ENCODE assay signal across 8 mouse cellular contexts in genomic region chr11:120304886-120305534, GRCm38 (mm10). TPM values are rescaled to one million over a fixed set of nuclear protein-coding genes. Genes with fewer than 3 reads are reported as not detected.
DNase-seq lines count a peak whose midpoint lies in the region; ATAC-seq and TF ChIP-seq lines count a peak whose summit lies in the region.

No protein-coding gene starts in this region.

- H3K27ac ChIP-seq in forebrain, embryonic 10.5 days: peak overlapping the region; percentile 95
- peak overlapping the region; percentile 85 for H3K27ac ChIP-seq in heart, embryonic 15.5 days
- H3K27ac ChIP-seq in liver, embryonic 15.5 days (replicated peaks): peak overlapping the region; percentile 87
- peak overlapping the region; percentile 80 for H3K27ac ChIP-seq in neural tube, embryonic 11.5 days (ENCODE audit: low read depth, low read length)
- H3K27ac ChIP-seq in stomach, embryonic 16.5 days (ENCODE audit: low read length): peak overlapping the region; percentile 75

- under 1% methylated on average over 51 of the region's 53 CpGs for whole genome bisulfite sequencing in forebrain, embryonic 10.5 days
- under 1% methylated on average over 53 of the region's 53 CpGs for WGBS in heart, embryonic 15.5 days
- 3% methylated on average over 52 of the region's 53 CpGs for WGBS in liver, embryonic 15.5 days (ENCODE audit: insufficient replicate concordance)
- 0% methylated on average over 52 of the region's 53 CpGs for WGBS in neural tube, embryonic 11.5 days
- under 1% methylated on average over 53 of the region's 53 CpGs for WGBS in stomach, embryonic 16.5 days

- H3K4me1 ChIP-seq in E14TG2a.4 (replicated peaks; ENCODE audit: low read depth, low read length): peaks cover 52% of the 10 kb centered on the region
- peaks cover 57% of the 10 kb centered on the region for H3K4me1 ChIP-seq in forebrain, embryonic 10.5 days
- H3K4me1 ChIP-seq in heart, embryonic 15.5 days (replicated peaks): peaks cover 37% of the 10 kb centered on the region
- H3K4me1 ChIP-seq in liver, embryonic 15.5 days (replicated peaks): peaks cover 84% of the 10 kb centered on the region
- peaks cover 34% of the 10 kb centered on the region for H3K4me1 ChIP-seq in neural tube, embryonic 11.5 days (ENCODE audit: control insufficient read depth, insufficient read depth, low read length)
- peaks cover 36% of the 10 kb centered on the region for H3K4me1 ChIP-seq in stomach, embryonic 16.5 days (ENCODE audit: control insufficient read depth, insufficient read depth, low read length)

- peak; percentile 94 for DNase-seq in c-Kit-positive CD71-negative TER-119-negative erythroid progenitor cells, embryonic 14.5 days (ENCODE audit: low read depth)
- peak; percentile 99 for DNase-seq in forebrain, embryonic 10.5 days (ENCODE audit: extremely low spot score, low spot score)
- peak; percentile 95 for DNase-seq in kidney, postnatal 14 days
- peak; percentile 98 for DNase-seq in neural tube, embryonic 11.5 days (ENCODE audit: low spot score)

- TF ChIP-seq CTCF in E14TG2a.4 (conservative IDR thresholded peaks at IDR 0.05; ENCODE audit: low read length): 0 out of 2 replicates have a peak, but pooled peaks have one; percentile 14

- H3K9ac ChIP-seq in heart, embryonic 15.5 days: peak overlapping the region; percentile 66
- H3K9ac ChIP-seq in liver, embryonic 15.5 days: peak overlapping the region; percentile 76
- peak overlapping the region; percentile 71 for H3K9ac ChIP-seq in neural tube, embryonic 11.5 days (ENCODE audit: low read length)
- H3K9ac ChIP-seq in stomach, embryonic 16.5 days (ENCODE audit: low read length): peak overlapping the region; percentile 82

- H3K4me3 ChIP-seq in E14TG2a.4 (replicated peaks; ENCODE audit: low read length): peak overlapping the region; percentile 74
- H3K4me3 ChIP-seq in forebrain, embryonic 10.5 days: peak overlapping the region; percentile 59
- peak overlapping the region; percentile 59 for H3K4me3 ChIP-seq in heart, embryonic 15.5 days
- H3K4me3 ChIP-seq in liver, embryonic 15.5 days (replicated peaks): peak overlapping the region; percentile 70
- peak overlapping the region; percentile 43 for H3K4me3 ChIP-seq in neural tube, embryonic 11.5 days (ENCODE audit: low read depth, low read length)
- peak overlapping the region; percentile 59 for H3K4me3 ChIP-seq in stomach, embryonic 16.5 days (replicated peaks; ENCODE audit: low read length)

- peak; percentile 95 for ATAC-seq in heart, embryonic 15.5 days (replicated peaks; ENCODE audit: insufficient number of reproducible peaks, insufficient read depth, low FRiP score, low read depth)
- peak; percentile 81 for ATAC-seq in liver, embryonic 15.5 days (ENCODE audit: insufficient read depth)
- ATAC-seq in neural tube, embryonic 11.5 days (ENCODE audit: insufficient read depth, low FRiP score, low TSS enrichment): peak; percentile 95
- peak; percentile 93 for ATAC-seq in stomach, embryonic 16.5 days (ENCODE audit: insufficient read depth, low FRiP score)

- peak overlapping the region; percentile 91 for H3K4me2 ChIP-seq in heart, embryonic 15.5 days
- H3K4me2 ChIP-seq in liver, embryonic 15.5 days: peak overlapping the region; percentile 97
- peak overlapping the region; percentile 75 for H3K4me2 ChIP-seq in neural tube, embryonic 11.5 days (ENCODE audit: low read depth)
- peak overlapping the region; percentile 95 for H3K4me2 ChIP-seq in stomach, embryonic 16.5 days (ENCODE audit: low read depth, low read length)

- H3K36me3 ChIP-seq in E14TG2a.4 (ENCODE audit: insufficient read depth, low read length): no peaks in the 10 kb centered on the region
- H3K36me3 ChIP-seq in forebrain, embryonic 10.5 days (replicated peaks): no peaks in the 10 kb centered on the region
- no peaks in the 10 kb centered on the region for H3K36me3 ChIP-seq in heart, embryonic 15.5 days
- H3K36me3 ChIP-seq in liver, embryonic 15.5 days (replicated peaks): no peaks in the 10 kb centered on the region
- H3K36me3 ChIP-seq in neural tube, embryonic 11.5 days (ENCODE audit: control insufficient read depth, insufficient read depth, low read length): no peaks in the 10 kb centered on the region
- H3K36me3 ChIP-seq in stomach, embryonic 16.5 days (ENCODE audit: control insufficient read depth, insufficient read depth, low read length): no peaks in the 10 kb centered on the region

- H3K9me3 ChIP-seq in E14TG2a.4 (ENCODE audit: low read length): no peaks in the 10 kb centered on the region
- no peaks in the 10 kb centered on the region for H3K9me3 ChIP-seq in forebrain, embryonic 10.5 days
- no peaks in the 10 kb centered on the region for H3K9me3 ChIP-seq in heart, embryonic 15.5 days (replicated peaks)
- H3K9me3 ChIP-seq in liver, embryonic 15.5 days (replicated peaks): no peaks in the 10 kb centered on the region
- H3K9me3 ChIP-seq in neural tube, embryonic 11.5 days (ENCODE audit: control insufficient read depth, low read length): no peaks in the 10 kb centered on the region
- no peaks in the 10 kb centered on the region for H3K9me3 ChIP-seq in stomach, embryonic 16.5 days (replicated peaks; ENCODE audit: control insufficient read depth, low read length)

- peaks cover 79% of the 10 kb centered on the region for H3K27me3 ChIP-seq in E14TG2a.4 (ENCODE audit: insufficient read depth, low read length)
- H3K27me3 ChIP-seq in forebrain, embryonic 10.5 days (ENCODE audit: poor library complexity, severe bottlenecking): peaks cover 48% of the 10 kb centered on the region
- no peaks in the 10 kb centered on the region for H3K27me3 ChIP-seq in heart, embryonic 15.5 days
- peaks cover 36% of the 10 kb centered on the region for H3K27me3 ChIP-seq in liver, embryonic 15.5 days
- peaks cover 11% of the 10 kb centered on the region; the same call in 1 of the 2 replicates for H3K27me3 ChIP-seq in neural tube, embryonic 11.5 days (ENCODE audit: control insufficient read depth, insufficient read depth, low read length)
- peaks cover 3% of the 10 kb centered on the region; the same call in 1 of the 2 replicates for H3K27me3 ChIP-seq in stomach, embryonic 16.5 days (ENCODE audit: control insufficient read depth, insufficient read depth, low read length)

RNA-seq across cellular contexts. Expression of gene Actg1, which starts 43.3 kb away (rescaled TPM):
- 2,559 and 2,733 TPM in 2 replicates for polyA plus RNA-seq in forebrain, embryonic 10.5 days (2016; fragmentation: Nextera tagmentation; extraction: Ambion mirVana)
- polyA plus RNA-seq in heart, embryonic 15.5 days (2015; fragmentation: Nextera tagmentation; extraction: Ambion mirVana): 921 and 1,308 TPM in 2 replicates
- 559 and 587 TPM in 2 replicates for polyA plus RNA-seq in liver, embryonic 15.5 days (2015; fragmentation: Nextera tagmentation; extraction: Ambion mirVana)
- polyA plus RNA-seq in neural tube, embryonic 11.5 days (2014; fragmentation: Nextera tagmentation; extraction: Ambion mirVana): 3,675 and 3,804 TPM in 2 replicates
- 2,700 and 3,060 TPM in 2 replicates for polyA plus RNA-seq in stomach, embryonic 16.5 days (2015; fragmentation: Nextera tagmentation; extraction: Ambion mirVana)

RNA-seq across cellular contexts. Expression of gene Fscn2, which starts 56.3 kb away (rescaled TPM):
- 0.32 TPM in 1 of 2 replicates, not detected in the other for polyA plus RNA-seq in forebrain, embryonic 10.5 days (2016; fragmentation: Nextera tagmentation; extraction: Ambion mirVana)
- 0.42 and 0.66 TPM in 2 replicates for polyA plus RNA-seq in heart, embryonic 15.5 days (2015; fragmentation: Nextera tagmentation; extraction: Ambion mirVana)
- not detected in 2 replicates for polyA plus RNA-seq in liver, embryonic 15.5 days (2015; fragmentation: Nextera tagmentation; extraction: Ambion mirVana)
- polyA plus RNA-seq in neural tube, embryonic 11.5 days (2014; fragmentation: Nextera tagmentation; extraction: Ambion mirVana): 0.42 and 0.81 TPM in 2 replicates
- 0.44 and 0.80 TPM in 2 replicates for polyA plus RNA-seq in stomach, embryonic 16.5 days (2015; fragmentation: Nextera tagmentation; extraction: Ambion mirVana)

Comparison
In these comparisons a context has a peak if more than half of its experiments do, and no peak if none do; other contexts are left out.
1. Peak in every context shown above with its lines: DNase-seq, ATAC-seq, H3K4me3 ChIP-seq and H3K27ac ChIP-seq.